Mouse (Mus musculus) MEL (cell line): ENCODE results near the gene Igf1r. TPM values are rescaled to one million over a fixed set of nuclear protein-coding genes. Genes with fewer than 3 reads are reported as not detected.

Source experiments
- DNase-seq: peaks from one replicate; pipeline ENCODE4 v3.0.0; 2011; ENCODE audit warnings: low read depth, low spot score
- H3K27ac ChIP-seq: 2 replicates; pipeline ENCODE4 v1.5.1; 2012; ENCODE audit warnings: low read depth, mild to moderate bottlenecking, control low read depth, low read length, moderate library complexity; ENCODE audit not compliant: control insufficient read depth
- H3K27me3 ChIP-seq, 2 experiments: fragments of 150-350 bp in 1 of 2; sonication (generic) in 1 of 2; 2 replicates each; pipeline ENCODE4 v1.6.1; 2012; ENCODE audit warnings: low read length in 2 of 2, mild to moderate bottlenecking in 2 of 2, improper control_type of control experiment in 1 of 2, moderate library complexity in 1 of 2; ENCODE audit not compliant: insufficient read depth in 2 of 2, control insufficient read depth in 1 of 2
- H3K36me3 ChIP-seq, 2 experiments: 2 replicates each; pipeline ENCODE4 v1.6.1; 2012 to 2014; ENCODE audit warnings: low read length in 2 of 2, improper control_type of control experiment in 1 of 2, inconsistent platforms in 1 of 2, mild to moderate bottlenecking in 1 of 2; ENCODE audit not compliant: insufficient read depth in 2 of 2, control insufficient read depth in 1 of 2
- H3K4me1 ChIP-seq, 2 experiments: fragments of 150-350 bp in 1 of 2; sonication (generic) in 1 of 2; 2 replicates each; pipeline ENCODE4 v1.6.1; 2012; ENCODE audit warnings: low read length in 2 of 2, improper control_type of control experiment in 1 of 2, mild to moderate bottlenecking in 1 of 2; ENCODE audit not compliant: insufficient read depth in 2 of 2, control insufficient read depth in 1 of 2
- H3K4me3 ChIP-seq, 2 experiments: fragments of 150-350 bp in 1 of 2; sonication (generic) in 1 of 2; 2 replicates each; pipeline ENCODE4 v1.5.1; 2012; ENCODE audit warnings: low read depth in 2 of 2, low read length in 2 of 2, mild to moderate bottlenecking in 2 of 2, moderate library complexity in 2 of 2, control low read depth in 1 of 2, improper control_type of control experiment in 1 of 2; ENCODE audit not compliant: control insufficient read depth in 1 of 2, insufficient read depth in 1 of 2
- H3K79me2 ChIP-seq: 2 replicates; pipeline ENCODE4 v1.6.1; 2012; ENCODE audit warnings: mild to moderate bottlenecking, low read length, moderate library complexity; ENCODE audit not compliant: control insufficient read depth, poor library complexity, insufficient read depth
- H3K9ac ChIP-seq: 2 replicates; pipeline ENCODE4 v1.6.1; 2012; ENCODE audit warnings: low read depth, mild to moderate bottlenecking, control low read depth, low read length, moderate library complexity; ENCODE audit not compliant: control insufficient read depth, poor library complexity, severe bottlenecking
- H3K9me3 ChIP-seq: fragments of 150-350 bp; sonication (generic); replicated peaks from 2 replicates; pipeline ENCODE4 v1.6.1; 2012; ENCODE audit warnings: mild to moderate bottlenecking, low read length, improper control_type of control experiment, moderate library complexity; ENCODE audit not compliant: insufficient read depth
- BHLHE40 ChIP-seq: IDR thresholded peaks from 2 replicates; pipeline ENCODE4 v1.6.1; 2012; ENCODE audit warnings: low read depth, mild to moderate bottlenecking, inconsistent platforms, low read length, improper control_type of control experiment, borderline replicate concordance
- CHD1 ChIP-seq: IDR thresholded peaks from 2 replicates; pipeline ENCODE4 v1.6.1; 2012; ENCODE audit warnings: low read depth, mild to moderate bottlenecking, inconsistent platforms, low read length, improper control_type of control experiment
- CHD2 ChIP-seq: IDR thresholded peaks from 2 replicates; pipeline ENCODE4 v1.6.1; 2011; ENCODE audit warnings: low read length, improper control_type of control experiment
- ETS1 ChIP-seq: IDR thresholded peaks from 2 replicates; pipeline ENCODE4 v1.6.1; 2012; ENCODE audit warnings: low read depth, mild to moderate bottlenecking, inconsistent platforms, low read length, improper control_type of control experiment, moderate library complexity
- GABPA ChIP-seq: IDR thresholded peaks from 2 replicates; pipeline ENCODE4 v1.6.1; 2012; ENCODE audit warnings: low read depth, mild to moderate bottlenecking, inconsistent platforms, low read length, improper control_type of control experiment, moderate library complexity
- JUND ChIP-seq: IDR thresholded peaks from 2 replicates; pipeline ENCODE4 v1.6.1; 2011; ENCODE audit warnings: low read depth, mild to moderate bottlenecking, improper control_type of control experiment, low read length
- MAFK ChIP-seq: IDR thresholded peaks from 2 replicates; pipeline ENCODE4 v1.6.1; 2011; ENCODE audit warnings: low read depth, mild to moderate bottlenecking, low read length, improper control_type of control experiment, borderline replicate concordance
- MEF2A ChIP-seq: IDR thresholded peaks from 2 replicates; pipeline ENCODE4 v1.6.1; 2014; ENCODE audit warnings: low read depth, mild to moderate bottlenecking, inconsistent platforms, low read length, improper control_type of control experiment; ENCODE audit not compliant: poor library complexity, insufficient replicate concordance, severe bottlenecking; ENCODE audit errors: extremely low read depth
- MYB ChIP-seq: IDR thresholded peaks from 2 replicates; pipeline ENCODE4 v1.6.1; 2011; ENCODE audit warnings: mild to moderate bottlenecking, low read depth, low read length, improper control_type of control experiment
- MYC ChIP-seq: IDR thresholded peaks from 2 replicates; pipeline ENCODE4 v1.6.1; 2011; ENCODE audit warnings: low read depth, mild to moderate bottlenecking, low read length, improper control_type of control experiment, moderate library complexity
- NRF1 ChIP-seq: IDR thresholded peaks from 2 replicates; pipeline ENCODE4 v1.6.1; 2014; ENCODE audit warnings: low read depth, mild to moderate bottlenecking, inconsistent platforms, low read length, improper control_type of control experiment, moderate library complexity; ENCODE audit not compliant: poor library complexity, insufficient read depth, severe bottlenecking
- TAL1 ChIP-seq: IDR thresholded peaks from 2 replicates; pipeline ENCODE4 v1.6.1; 2012; ENCODE audit warnings: mild to moderate bottlenecking, inconsistent platforms, low read length, moderate library complexity, mixed read lengths
- TCF12 ChIP-seq: IDR thresholded peaks from 2 replicates; pipeline ENCODE4 v1.6.1; 2014; ENCODE audit warnings: low read depth, mild to moderate bottlenecking, inconsistent platforms, low read length, improper control_type of control experiment, moderate library complexity
- USF2 ChIP-seq, 2 experiments: IDR thresholded peaks; 2 replicates each; pipeline ENCODE4 v1.6.1; 2011 to 2012; ENCODE audit warnings: improper control_type of control experiment in 2 of 2, low read length in 2 of 2, borderline replicate concordance in 1 of 2, inconsistent platforms in 1 of 2, low read depth in 1 of 2, mild to moderate bottlenecking in 1 of 2; ENCODE audit not compliant: insufficient read depth in 1 of 2
- ZC3H11A ChIP-seq: IDR thresholded peaks from 2 replicates; pipeline ENCODE4 v1.6.1; 2012; ENCODE audit warnings: low read depth, mild to moderate bottlenecking, inconsistent platforms, low read length, improper control_type of control experiment
- polyA plus RNA-seq, 2 experiments: library from polyadenylated mRNA; stranded (reverse) in 1 of 2; unstranded in 1 of 2; fragments of >175 nt in 1 of 2; fragments of >200 nt in 1 of 2; gene quantifications; 2 replicates each; pipeline versions ENCODE4 v1.2.1 to v1.2.4; 2012; ENCODE audit warnings: low replicate concordance in 2 of 2, low read depth in 1 of 2; ENCODE audit not compliant: insufficient read length in 2 of 2, insufficient read depth in 1 of 2, missing spikeins in 1 of 2
- total RNA-seq: library from RNA; depleted of rRNA; stranded (reverse); fragments of 300-350 nt; gene quantifications from 2 replicates; pipeline ENCODE4 v1.2.3, GENCODE M21; 2012

Igf1r gene
- total and polyA plus RNA-seq, 3 experiments = 11.8 to 11.9 TPM; not detected in 1

- DNase-seq = no peak
- peaks cover 0 to 2% of the 10 kb centered on the region in 2 experiments; a peak in 3 of 4 replicates for H3K36me3 ChIP-seq
These were observed 256.4 kb downstream of the Igf1r start for GRCm38 (mm10) chr7:68209039-68209438.

GRCm38 (mm10) chr7:68210417-68210816 is 257.8 kb downstream of the Igf1r start:
- H3K79me2 ChIP-seq = no peaks in the 10 kb centered on the region
- no peak overlapping the region for H3K9ac ChIP-seq
- no peaks in the 10 kb centered on the region for H3K9me3 ChIP-seq
- H3K27ac ChIP-seq = no peak overlapping the region
- no peaks in the 10 kb centered on the region for H3K27me3 ChIP-seq
- TF ChIP-seq ETS1 (no peak), MYC (no peak), USF2 (IDR thresholded peaks at IDR 0.05; ENCODE audit: borderline replicate concordance in 1 of 2, insufficient read depth in 1 of 2, low read depth in 1 of 2, low read length in 2 of 2) (no peak)
- H3K4me3 ChIP-seq = no peak overlapping the region
- peaks cover 0 to 2% of the 10 kb centered on the region in 2 experiments; a peak in 3 of 4 replicates for H3K36me3 ChIP-seq
- no peak for DNase-seq
- no peaks in the 10 kb centered on the region for H3K4me1 ChIP-seq

More at GRCm38 (mm10) chr7:68209039-68209438, 256.4 kb downstream of the Igf1r start:
- Histone ChIP-seq H3K9ac (no peak overlapping the region), H3K27me3 (no peaks in the 10 kb centered on the region), H3K4me1 (no peaks in the 10 kb centered on the region), H3K27ac (no peak overlapping the region), H3K4me3 (no peak overlapping the region), H3K79me2 (no peaks in the 10 kb centered on the region), H3K9me3 (no peaks in the 10 kb centered on the region)
- TF ChIP-seq CHD2 (no peak), CHD1 (no peak), MYC (no peak), MYB (no peak), GABPA (no peak), NRF1 (no peak), TAL1 (no peak), JUND (no peak), MAFK (no peak), BHLHE40 (no peak), ZC3H11A (no peak)

GRCm38 (mm10) chr7:68211883-68212282 is 259.3 kb downstream of the Igf1r start:
- H3K4me1 ChIP-seq = no peaks in the 10 kb centered on the region
- H3K9me3 ChIP-seq = no peaks in the 10 kb centered on the region
- no peak for TF ChIP-seq TCF12
- no peak for TF ChIP-seq MEF2A
- TF ChIP-seq, all 39 proteins: peak for 0
- no peaks in the 10 kb centered on the region for H3K79me2 ChIP-seq
- H3K36me3 ChIP-seq = peaks cover 0 to 2% of the 10 kb centered on the region in 2 experiments; a peak in 2 of 4 replicates
- H3K9ac ChIP-seq = no peak overlapping the region
- DNase-seq = no peak
- no peaks in the 10 kb centered on the region for H3K27me3 ChIP-seq
- H3K27ac ChIP-seq = no peak overlapping the region
- no peak overlapping the region for H3K4me3 ChIP-seq
